Mouse (Mus musculus) G1E (cell line): ENCODE results near the gene Sp2. TPM values are rescaled to one million over a fixed set of nuclear protein-coding genes. Genes with fewer than 3 reads are reported as not detected.

Source experiments
- ATAC-seq: 2 replicates; pipeline ENCODE4 v1.8.0; 2016; ENCODE audit warnings: mild to moderate bottlenecking; ENCODE audit not compliant: insufficient number of reproducible peaks, poor library complexity, low FRiP score, severe bottlenecking; ENCODE audit errors: extremely low read depth
- DNase-seq: peaks from one replicate; pipeline ENCODE4 v3.0.0; 2012; ENCODE audit warnings: low spot score
- H3K27me3 ChIP-seq: 2 replicates; pipeline ENCODE4 v1.6.1; 2012; ENCODE audit warnings: mild to moderate bottlenecking, low read length, inconsistent platforms; ENCODE audit not compliant: insufficient read depth
- H3K36me3 ChIP-seq: replicated peaks from 2 replicates; pipeline ENCODE3; 2012; ENCODE audit warnings: mild to moderate bottlenecking, inconsistent platforms
- H3K4me1 ChIP-seq: 2 replicates; pipeline ENCODE4 v1.6.1; 2012; ENCODE audit warnings: low read depth, low read length, inconsistent platforms, mixed read lengths; ENCODE audit not compliant: insufficient read depth
- H3K4me3 ChIP-seq: 2 replicates; pipeline ENCODE4 v1.5.1; 2012; ENCODE audit warnings: low read depth, mild to moderate bottlenecking, inconsistent platforms, low read length, moderate library complexity, mixed read lengths
- H3K9me3 ChIP-seq: replicated peaks from 2 replicates; pipeline ENCODE4 v1.6.1; 2012; ENCODE audit warnings: inconsistent platforms
- CTCF ChIP-seq: IDR thresholded peaks from 2 replicates; pipeline ENCODE4 v1.5.1; 2012; ENCODE audit warnings: low read depth, low read length, inconsistent platforms, mixed read lengths
- GATA1 ChIP-seq: IDR thresholded peaks from 2 replicates; pipeline ENCODE4 v1.6.1; 2012; ENCODE audit warnings: borderline replicate concordance, low read length, inconsistent platforms, mixed read lengths
- GATA2 ChIP-seq: IDR thresholded peaks from 2 replicates; pipeline ENCODE4 v1.6.1; 2012; ENCODE audit warnings: low read depth, low read length, inconsistent platforms, borderline replicate concordance
- POLR2AphosphoS5 ChIP-seq: IDR thresholded peaks from 2 replicates; pipeline ENCODE4 v1.6.1; 2012; ENCODE audit warnings: low read depth, low read length, inconsistent platforms; ENCODE audit not compliant: insufficient replicate concordance
- TAL1 ChIP-seq: conservative IDR thresholded peaks from 2 replicates; pipeline ENCODE4 v1.6.1; 2012; ENCODE audit warnings: low read depth, low read length, inconsistent platforms, mixed read lengths
- polyA plus RNA-seq: library from polyadenylated mRNA; stranded (reverse); fragments of >175 nt; gene quantifications from 2 replicates; pipeline ENCODE4 v1.2.3, GENCODE M21; 2012
- total RNA-seq, 2 experiments: library from RNA; stranded (forward) in 1 of 2; stranded (reverse) in 1 of 2; fragments of 200-1000 nt in 1 of 2; fragments of >200 nt in 1 of 2; fragmentation: Nextera tagmentation in 1 of 2; gene quantifications; 2 replicates each; pipeline ENCODE4 v1.2.3; 2014 to 2017

Sp2 gene
- total and polyA plus RNA-seq, 3 experiments, result 1.6 to 46.6 (median 27.9) TPM

- H3K4me3 ChIP-seq, result no peak within 1 kb of the TSS
- H3K27me3 ChIP-seq, result peaks cover 77% of the 10 kb centered on the region
- H3K36me3 ChIP-seq, result no peaks in the 10 kb centered on the region
- DNase-seq (no peak), ATAC-seq (no peak)
- no peak for TF ChIP-seq CTCF
- TF ChIP-seq GATA2, result no peak
- no peak for TF ChIP-seq TAL1
- TF ChIP-seq GATA1, result no peak
- no peak for TF ChIP-seq POLR2AphosphoS5
- H3K9me3 ChIP-seq, result no peaks in the 10 kb centered on the region
- H3K4me1 ChIP-seq, result peaks cover 16% of the 10 kb centered on the region
Observed at GRCm38 (mm10) chr11:97013121-97013670, 30.4 kb upstream of the Sp2 start, which contains the start of gene Sp6. Sp6 (plus strand) TSS chr11:97013394.

DNA sequence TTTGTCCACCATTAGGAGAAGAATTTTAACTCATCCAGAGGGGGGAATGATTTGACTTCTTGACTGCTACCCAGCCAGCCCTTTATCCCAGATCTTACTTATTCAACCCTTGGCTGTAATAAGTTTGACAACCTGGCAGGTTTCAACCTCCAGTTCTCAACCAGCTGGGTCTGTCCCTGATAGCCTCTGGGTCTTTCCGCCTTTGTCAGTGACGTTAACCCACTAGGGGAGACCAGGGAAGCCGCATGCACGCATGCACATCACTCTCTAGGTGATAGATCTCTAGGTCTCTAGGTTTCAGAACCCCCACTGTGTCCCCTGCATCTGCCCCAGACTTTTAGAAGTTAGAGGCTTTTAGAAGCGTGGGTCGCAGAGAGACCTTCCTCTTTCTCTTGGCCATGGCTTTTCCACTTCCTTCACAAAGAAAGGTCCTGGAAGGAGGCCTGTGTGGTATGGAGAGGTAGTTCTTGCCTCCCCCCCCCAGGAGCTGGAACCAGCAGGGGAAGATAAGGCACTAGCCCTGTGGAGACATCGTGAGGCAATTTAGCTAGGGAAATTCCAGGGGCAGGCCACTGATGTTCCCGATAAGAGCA is 26.5 kb upstream of the Sp2 start:
- no peak for TF ChIP-seq TAL1
- Histone ChIP-seq H3K36me3 (no peaks in the 10 kb centered on the region), H3K4me1 (peaks cover 38% of the 10 kb centered on the region), H3K9me3 (no peaks in the 10 kb centered on the region), H3K4me3 (no peak overlapping the region), H3K27me3 (peaks cover 63% of the 10 kb centered on the region)
- ATAC-seq (no peak), DNase-seq (no peak)

DNA sequence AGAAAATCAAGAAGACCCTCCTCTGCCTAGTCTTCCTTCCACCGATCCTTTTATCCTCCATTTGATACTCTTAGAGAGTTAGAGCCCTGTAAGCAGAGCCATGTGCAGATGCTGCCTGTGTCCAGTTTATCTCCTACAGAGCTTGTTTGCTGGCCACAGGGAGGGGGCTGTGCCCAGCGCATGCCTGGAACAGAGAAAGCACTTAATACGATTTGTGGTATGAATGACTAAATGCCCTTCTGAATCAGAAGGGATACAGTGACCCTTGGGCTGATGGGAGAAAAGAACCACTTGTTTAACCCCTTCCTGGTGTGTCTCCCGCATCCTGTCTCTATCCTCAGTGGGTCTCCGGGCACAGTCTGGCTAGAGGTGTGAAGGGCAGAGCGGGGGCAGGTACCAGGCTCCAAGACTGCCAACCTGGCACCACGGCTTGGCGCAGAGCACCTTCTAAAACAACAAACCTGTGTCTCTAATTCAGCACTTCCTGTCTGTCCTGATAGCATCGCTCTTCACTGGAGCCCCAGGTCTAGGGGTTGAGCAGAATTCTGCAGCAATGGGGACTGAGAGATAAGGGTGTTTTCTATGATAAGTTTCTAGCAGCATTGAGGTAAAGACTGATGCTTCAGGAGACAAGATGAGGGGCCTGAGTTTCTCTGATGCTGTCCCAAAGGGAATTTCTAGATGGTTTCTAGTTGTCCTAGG is 24.5 kb upstream of the Sp2 start:
- Histone ChIP-seq H3K36me3 (no peaks in the 10 kb centered on the region), H3K4me3 (peak overlapping the region; percentile 54; the same call in 1 of the 2 replicates), H3K27me3 (peaks cover 69% of the 10 kb centered on the region), H3K4me1 (peaks cover 38% of the 10 kb centered on the region), H3K9me3 (no peaks in the 10 kb centered on the region)
- ATAC-seq (peak; percentile 40; the same call in 1 of the 2 replicates), DNase-seq (peak; percentile 29)
- TF ChIP-seq TAL1, result 0 out of 2 replicates have a peak, but pooled peaks have one; percentile 27
- TF ChIP-seq GATA2, result no peak

- TF ChIP-seq POLR2AphosphoS5, result no peak
- TF ChIP-seq CTCF, result no peak
- no peak for TF ChIP-seq TAL1
- no peak for TF ChIP-seq GATA1
- TF ChIP-seq GATA2, result no peak
- H3K27me3 ChIP-seq, result peaks cover 67% of the 10 kb centered on the region
- H3K4me3 ChIP-seq, result no peak overlapping the region
- H3K9me3 ChIP-seq, result no peaks in the 10 kb centered on the region
- DNase-seq (no peak), ATAC-seq (no peak)
- peaks cover 32% of the 10 kb centered on the region for H3K4me1 ChIP-seq
- no peaks in the 10 kb centered on the region for H3K36me3 ChIP-seq
Observed at GRCm38 (mm10) chr11:97003170-97003569, 20.4 kb upstream of the Sp2 start.

GRCm38 (mm10) chr11:96997380-96997956 is 14.7 kb upstream of the Sp2 start:
- no peak for TF ChIP-seq GATA2
- no peak for TF ChIP-seq POLR2AphosphoS5
- no peak for TF ChIP-seq TAL1
- no peak for TF ChIP-seq GATA1
- TF ChIP-seq CTCF, result no peak
- Histone ChIP-seq H3K9me3 (no peaks in the 10 kb centered on the region), H3K4me1 (peaks cover 18% of the 10 kb centered on the region), H3K36me3 (no peaks in the 10 kb centered on the region), H3K4me3 (no peak overlapping the region), H3K27me3 (peaks cover 91% of the 10 kb centered on the region)
- DNase-seq (no peak), ATAC-seq (no peak)

- Histone ChIP-seq H3K27me3 (peaks cover 91% of the 10 kb centered on the region), H3K4me3 (no peak overlapping the region), H3K4me1 (peaks cover 14% of the 10 kb centered on the region), H3K9me3 (no peaks in the 10 kb centered on the region), H3K36me3 (no peaks in the 10 kb centered on the region)
- no peak for TF ChIP-seq GATA2
- TF ChIP-seq TAL1, result no peak
- TF ChIP-seq POLR2AphosphoS5, result no peak
- TF ChIP-seq GATA1, result no peak
- ATAC-seq (no peak), DNase-seq (no peak)
Observed at GRCm38 (mm10) chr11:96996773-96997379, 14.1 kb upstream of the Sp2 start.
